Mouse (Mus musculus) bone marrow macrophage, adult 2 months (primary cell): ENCODE results near the gene Ddit4.

Source experiments
- CTCF ChIP-seq: IDR thresholded peaks from 2 replicates; pipeline ENCODE4 v1.5.1; 2012; ENCODE audit warnings: low read depth, mild to moderate bottlenecking, low read length, moderate library complexity
- POLR2A ChIP-seq: IDR thresholded peaks from 2 replicates; pipeline ENCODE4 v1.6.1; 2012; ENCODE audit warnings: mild to moderate bottlenecking, low read depth, low read length, borderline replicate concordance

DNA sequence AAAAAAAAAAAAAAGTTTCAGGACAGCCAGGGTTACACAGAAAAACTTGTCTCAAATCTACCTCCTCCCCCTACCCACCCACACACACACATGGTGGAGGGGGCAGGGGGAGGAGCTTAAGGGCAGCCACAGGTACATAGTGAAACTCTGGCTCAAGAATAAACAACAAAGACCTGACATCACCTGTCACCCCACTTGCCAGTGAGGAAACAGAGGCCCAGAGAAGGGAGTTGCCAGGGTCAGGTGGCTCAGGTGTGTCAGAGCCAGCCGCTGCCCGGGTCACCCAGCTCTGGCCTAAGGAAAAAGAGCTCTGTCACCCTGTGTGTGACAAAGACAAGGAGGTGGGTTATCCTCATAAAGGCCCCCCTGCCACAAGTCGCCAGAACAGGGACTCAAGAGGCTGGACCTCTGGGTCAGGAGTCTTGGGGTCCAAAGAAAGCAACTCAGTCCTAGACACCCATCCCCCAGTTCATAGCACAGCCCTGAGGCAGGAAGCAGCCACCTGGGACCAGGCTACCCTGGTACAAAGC is 44.5 kb downstream of the Ddit4 start:
- no peak for TF ChIP-seq CTCF
- TF ChIP-seq POLR2A: no peak
